Mouse (Mus musculus): ENCODE data around the gene Hectd4. TPM values are rescaled to one million over a fixed set of nuclear protein-coding genes. Genes with fewer than 3 reads are reported as not detected.
A peak's percentile ranks its signal among the peaks of the same experiment; 100 is the strongest.

Gene Hectd4
- polyA plus RNA-seq, 1 experiment from 2014 or later, result 9.5 TPM

- H3K9me3 ChIP-seq (ENCODE audit: control insufficient read depth, low read depth, low read length), result no peaks in the 10 kb centered on the region
- H3K4me3 ChIP-seq (ENCODE audit: low read depth, low read length), result peak within 1 kb of the TSS; percentile 93
- 8% methylated on average over 53 of the region's 53 CpGs for WGBS
- H3K27me3 ChIP-seq (ENCODE audit: control insufficient read depth, insufficient read depth, low read length), result no peaks in the 10 kb centered on the region
- no peaks in the 10 kb centered on the region; the same call in 1 of the 2 replicates for H3K36me3 ChIP-seq (ENCODE audit: control insufficient read depth, insufficient read depth, low read length)
- ATAC-seq (ENCODE audit: insufficient number of reproducible peaks, insufficient read depth, low FRiP score, low read depth), result peak; percentile 96
- H3K4me2 ChIP-seq (replicated peaks; ENCODE audit: low read depth, low read length), result peak within 1 kb of the TSS; percentile 91
- peak within 1 kb of the TSS; percentile 71 for H3K9ac ChIP-seq (replicated peaks; ENCODE audit: low read depth, low read length)
- H3K27ac ChIP-seq (ENCODE audit: low read length), result peak within 1 kb of the TSS; percentile 86
- peaks cover 12% of the 10 kb centered on the region; the same call in 1 of the 2 replicates for H3K4me1 ChIP-seq (ENCODE audit: control insufficient read depth, insufficient read depth, low read length)
Measured at GRCm38 (mm10) chr5:121397187-121398145, 177.4 kb downstream of the Hectd4 start, which contains the start of gene Naa25. Gene Naa25 (plus strand): TSS chr5:121397936.

- Histone ChIP-seq H3K4me3 (ENCODE audit: low read depth, low read length) (peak overlapping the region; percentile 93), H3K27ac (ENCODE audit: low read length) (no peak overlapping the region; the same call in 1 of the 2 replicates), H3K27me3 (ENCODE audit: control insufficient read depth, insufficient read depth, low read length) (no peaks in the 10 kb centered on the region), H3K4me1 (ENCODE audit: control insufficient read depth, insufficient read depth, low read length) (peaks cover 12% of the 10 kb centered on the region; the same call in 1 of the 2 replicates), H3K36me3 (ENCODE audit: control insufficient read depth, insufficient read depth, low read length) (no peaks in the 10 kb centered on the region; the same call in 1 of the 2 replicates), H3K4me2 (replicated peaks; ENCODE audit: low read depth, low read length) (peak overlapping the region; percentile 91), H3K9ac (replicated peaks; ENCODE audit: low read depth, low read length) (peak overlapping the region; percentile 71), H3K9me3 (ENCODE audit: control insufficient read depth, low read depth, low read length) (no peaks in the 10 kb centered on the region)
- WGBS, result 2% methylated on average over 66 of the region's 67 CpGs
- ATAC-seq (ENCODE audit: insufficient number of reproducible peaks, insufficient read depth, low FRiP score, low read depth), result peak; percentile 46; the same call in 1 of the 2 replicates
Measured at GRCm38 (mm10) chr5:121398146-121398964, 178.3 kb downstream of the Hectd4 start.

- no peaks in the 10 kb centered on the region for H3K27me3 ChIP-seq (ENCODE audit: control insufficient read depth, insufficient read depth, low read length)
- peaks cover 12% of the 10 kb centered on the region; the same call in 1 of the 2 replicates for H3K4me1 ChIP-seq (ENCODE audit: control insufficient read depth, insufficient read depth, low read length)
- H3K9ac ChIP-seq (replicated peaks; ENCODE audit: low read depth, low read length), result peak overlapping the region; percentile 71; the same call in 1 of the 2 replicates
- no peak for ATAC-seq (ENCODE audit: insufficient number of reproducible peaks, insufficient read depth, low FRiP score, low read depth)
- H3K4me3 ChIP-seq (ENCODE audit: low read depth, low read length), result peak overlapping the region; percentile 93
- peak overlapping the region; percentile 91 for H3K4me2 ChIP-seq (replicated peaks; ENCODE audit: low read depth, low read length)
- no peaks in the 10 kb centered on the region for H3K9me3 ChIP-seq (ENCODE audit: control insufficient read depth, low read depth, low read length)
- no peaks in the 10 kb centered on the region; the same call in 1 of the 2 replicates for H3K36me3 ChIP-seq (ENCODE audit: control insufficient read depth, insufficient read depth, low read length)
- H3K27ac ChIP-seq (ENCODE audit: low read length), result no peak overlapping the region
- 45% methylated on average over 9 of the region's 9 CpGs for WGBS
Measured at GRCm38 (mm10) chr5:121398965-121399462, 179.0 kb downstream of the Hectd4 start.

- Histone ChIP-seq H3K9me3 (ENCODE audit: control insufficient read depth, low read depth, low read length) (no peaks in the 10 kb centered on the region), H3K4me3 (ENCODE audit: low read depth, low read length) (no peak overlapping the region), H3K4me1 (ENCODE audit: control insufficient read depth, insufficient read depth, low read length) (peaks cover 12% of the 10 kb centered on the region; the same call in 1 of the 2 replicates), H3K9ac (replicated peaks; ENCODE audit: low read depth, low read length) (peak overlapping the region; percentile 71; the same call in 1 of the 2 replicates), H3K27ac (ENCODE audit: low read length) (no peak overlapping the region), H3K27me3 (ENCODE audit: control insufficient read depth, insufficient read depth, low read length) (no peaks in the 10 kb centered on the region), H3K36me3 (ENCODE audit: control insufficient read depth, insufficient read depth, low read length) (no peaks in the 10 kb centered on the region; the same call in 1 of the 2 replicates), H3K4me2 (replicated peaks; ENCODE audit: low read depth, low read length) (peak overlapping the region; percentile 91; the same call in 1 of the 2 replicates)
- WGBS, result 85% methylated on average over 5 of the region's 5 CpGs
- no peak for ATAC-seq (ENCODE audit: insufficient number of reproducible peaks, insufficient read depth, low FRiP score, low read depth)
Measured at GRCm38 (mm10) chr5:121399540-121399939, 179.5 kb downstream of the Hectd4 start.

GRCm38 (mm10) chr5:121400064-121400463 lies 180.0 kb downstream of the Hectd4 start:
- H3K9ac ChIP-seq (replicated peaks; ENCODE audit: low read depth, low read length), result no peak overlapping the region; the same call in 1 of the 2 replicates

GRCm38 (mm10) chr5:121400849-121401248 lies 180.8 kb downstream of the Hectd4 start:
- WGBS, result 74% methylated on average over 5 of the region's 5 CpGs

More at GRCm38 (mm10) chr5:121400064-121400463, 180.0 kb downstream of the Hectd4 start:
- H3K9me3 ChIP-seq (ENCODE audit: control insufficient read depth, low read depth, low read length), result no peaks in the 10 kb centered on the region
- H3K4me2 ChIP-seq (replicated peaks; ENCODE audit: low read depth, low read length), result no peak overlapping the region
- H3K27ac ChIP-seq (ENCODE audit: low read length), result no peak overlapping the region
- ATAC-seq (ENCODE audit: insufficient number of reproducible peaks, insufficient read depth, low FRiP score, low read depth), result no peak
- H3K4me1 ChIP-seq (ENCODE audit: control insufficient read depth, insufficient read depth, low read length), result peaks cover 12% of the 10 kb centered on the region; the same call in 1 of the 2 replicates
- H3K4me3 ChIP-seq (ENCODE audit: low read depth, low read length), result no peak overlapping the region
- no peaks in the 10 kb centered on the region for H3K27me3 ChIP-seq (ENCODE audit: control insufficient read depth, insufficient read depth, low read length)
- WGBS, result 65% methylated on average over 5 of the region's 5 CpGs
- no peaks in the 10 kb centered on the region; the same call in 1 of the 2 replicates for H3K36me3 ChIP-seq (ENCODE audit: control insufficient read depth, insufficient read depth, low read length)

GRCm38 (mm10) chr5:121407856-121408255 lies 187.8 kb downstream of the Hectd4 start:
- no peak overlapping the region for H3K9ac ChIP-seq (replicated peaks; ENCODE audit: low read depth, low read length)
- no peak overlapping the region for H3K4me2 ChIP-seq (replicated peaks; ENCODE audit: low read depth, low read length)
- H3K4me1 ChIP-seq (ENCODE audit: control insufficient read depth, insufficient read depth, low read length), result no peaks in the 10 kb centered on the region
- no peaks in the 10 kb centered on the region for H3K9me3 ChIP-seq (ENCODE audit: control insufficient read depth, low read depth, low read length)
- H3K36me3 ChIP-seq (ENCODE audit: control insufficient read depth, insufficient read depth, low read length), result peaks cover 33% of the 10 kb centered on the region
- no peak overlapping the region for H3K4me3 ChIP-seq (ENCODE audit: low read depth, low read length)
- 89% methylated on average over 8 of the region's 8 CpGs for WGBS
- H3K27me3 ChIP-seq (ENCODE audit: control insufficient read depth, insufficient read depth, low read length), result no peaks in the 10 kb centered on the region
- no peak for ATAC-seq (ENCODE audit: insufficient number of reproducible peaks, insufficient read depth, low FRiP score, low read depth)
- no peak overlapping the region for H3K27ac ChIP-seq (ENCODE audit: low read length)

More at GRCm38 (mm10) chr5:121400849-121401248, 180.8 kb downstream of the Hectd4 start:
- H3K4me1 ChIP-seq (ENCODE audit: control insufficient read depth, insufficient read depth, low read length), result peaks cover 12% of the 10 kb centered on the region; the same call in 1 of the 2 replicates
- H3K9ac ChIP-seq (replicated peaks; ENCODE audit: low read depth, low read length), result no peak overlapping the region
- no peak for ATAC-seq (ENCODE audit: insufficient number of reproducible peaks, insufficient read depth, low FRiP score, low read depth)
- H3K4me3 ChIP-seq (ENCODE audit: low read depth, low read length), result no peak overlapping the region
- H3K36me3 ChIP-seq (ENCODE audit: control insufficient read depth, insufficient read depth, low read length), result no peaks in the 10 kb centered on the region; the same call in 1 of the 2 replicates
- no peaks in the 10 kb centered on the region for H3K9me3 ChIP-seq (ENCODE audit: control insufficient read depth, low read depth, low read length)
- H3K4me2 ChIP-seq (replicated peaks; ENCODE audit: low read depth, low read length), result no peak overlapping the region
- no peaks in the 10 kb centered on the region for H3K27me3 ChIP-seq (ENCODE audit: control insufficient read depth, insufficient read depth, low read length)
- no peak overlapping the region for H3K27ac ChIP-seq (ENCODE audit: low read length)
